Mouse (Mus musculus): ENCODE measurements around the gene Arhgap1.
"Not testable (repeated sequence)": the region's sequence is repeated elsewhere in the genome, so short reads cannot be mapped to it uniquely, and the experiment has no call there.

The Arhgap1 gene

DNA sequence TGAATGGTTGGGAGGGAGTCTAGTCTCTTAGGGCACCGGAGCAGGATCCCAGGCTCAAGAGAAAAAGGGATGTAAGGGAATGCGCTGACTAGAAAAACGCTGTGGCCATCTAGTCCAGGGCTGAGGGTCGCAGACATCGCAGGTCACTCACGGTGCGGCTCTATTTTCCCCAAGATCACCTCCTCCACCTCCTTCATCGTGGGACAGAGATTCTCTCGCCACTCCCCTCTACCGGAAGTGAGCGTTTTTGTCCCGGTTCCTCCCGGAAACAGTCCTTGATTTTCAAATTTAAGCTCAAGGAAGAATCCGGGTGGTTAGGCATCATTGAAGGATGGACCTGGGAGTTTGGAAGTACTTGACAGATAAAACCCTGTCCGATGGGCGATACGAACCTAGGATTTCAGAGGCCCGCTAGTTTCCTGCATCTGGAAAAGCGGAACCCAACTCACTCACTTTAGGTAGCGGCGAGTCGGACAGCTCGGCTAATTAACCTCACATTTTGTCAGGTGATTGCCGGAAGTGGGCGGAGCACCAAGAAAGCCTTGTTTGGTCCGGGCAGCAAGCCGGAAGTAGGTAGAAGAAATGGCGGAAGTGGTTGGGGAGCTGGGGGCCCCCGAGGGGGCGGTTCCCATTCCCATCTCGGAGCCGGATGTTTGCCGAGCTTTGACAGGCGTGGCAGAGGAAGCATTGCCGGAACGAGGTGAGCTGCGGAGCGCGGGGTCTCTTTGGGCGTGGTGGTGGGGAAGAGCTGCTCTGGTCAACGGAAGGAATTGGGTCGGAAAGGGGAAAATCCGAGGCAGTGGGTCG, at the start of gene Arhgap1, which contains the start of gene Zfp408:
TSS of gene Arhgap1 (plus strand) at position 308 of the 807 bp plus-strand sequence.
TSS of gene Zfp408 (minus strand) at position 239 of the 807 bp plus-strand sequence.
- peak; percentile 88 to 92 for DNase-seq (ENCODE audit: low spot score in 2 of 2)

DNA sequence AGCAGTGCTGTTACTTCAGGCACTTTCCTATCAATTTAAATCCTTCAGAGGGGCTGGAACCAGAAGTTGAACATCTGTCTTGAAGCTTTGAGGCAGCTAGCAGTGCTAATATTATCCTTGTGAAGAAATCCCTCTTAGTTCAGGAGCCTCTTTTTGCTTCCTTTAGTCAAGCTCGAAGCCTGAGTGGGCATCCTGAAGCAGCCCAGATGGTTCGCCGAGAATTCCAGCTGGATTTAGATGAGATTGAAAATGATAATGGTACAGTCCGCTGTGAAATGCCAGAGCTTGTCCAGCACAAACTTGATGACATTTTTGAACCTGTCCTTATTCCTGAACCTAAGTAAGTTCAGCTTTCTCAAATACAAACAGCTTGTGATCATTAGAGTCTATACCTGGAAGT, 49.2 kb upstream of the Arhgap1 start:
- no peak for DNase-seq (ENCODE audit: low spot score in 2 of 2)

DNA sequence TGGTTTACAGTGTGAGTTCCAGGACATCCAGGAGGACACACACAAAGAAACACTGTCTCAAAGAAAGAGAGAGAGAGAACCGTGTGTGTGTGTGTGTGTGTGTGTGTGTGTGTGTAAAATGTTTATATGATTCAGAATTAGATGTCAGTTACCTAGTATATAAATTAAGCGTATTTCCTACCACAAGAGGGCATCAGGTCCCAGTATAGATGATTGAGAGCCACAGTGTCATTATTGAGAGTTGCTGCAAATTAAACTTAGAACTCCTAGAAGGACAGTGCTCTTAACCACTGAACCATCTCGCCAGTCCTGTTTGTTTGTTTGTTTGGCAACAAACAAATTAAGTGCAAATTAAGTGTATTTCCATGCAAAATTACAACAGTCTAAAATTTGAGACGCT, 47.3 kb upstream of the Arhgap1 start:
- no peak for DNase-seq (ENCODE audit: low spot score in 2 of 2)

- not testable (repeated sequence) for DNase-seq (ENCODE audit: low spot score in 2 of 2)
Measured at GRCm38 (mm10) chr2:91609370-91609769, 40.3 kb upstream of the Arhgap1 start.

GRCm38 (mm10) chr2:91622356-91622755, 27.3 kb upstream of the Arhgap1 start:
- DNase-seq (ENCODE audit: low spot score in 2 of 2): no peak

- DNase-seq (ENCODE audit: low spot score in 2 of 2): not testable (repeated sequence)
Measured at GRCm38 (mm10) chr2:91623366-91623765, 26.3 kb upstream of the Arhgap1 start.

GRCm38 (mm10) chr2:91627486-91627885, 22.2 kb upstream of the Arhgap1 start:
- no peak for DNase-seq (ENCODE audit: low spot score in 2 of 2)

DNA sequence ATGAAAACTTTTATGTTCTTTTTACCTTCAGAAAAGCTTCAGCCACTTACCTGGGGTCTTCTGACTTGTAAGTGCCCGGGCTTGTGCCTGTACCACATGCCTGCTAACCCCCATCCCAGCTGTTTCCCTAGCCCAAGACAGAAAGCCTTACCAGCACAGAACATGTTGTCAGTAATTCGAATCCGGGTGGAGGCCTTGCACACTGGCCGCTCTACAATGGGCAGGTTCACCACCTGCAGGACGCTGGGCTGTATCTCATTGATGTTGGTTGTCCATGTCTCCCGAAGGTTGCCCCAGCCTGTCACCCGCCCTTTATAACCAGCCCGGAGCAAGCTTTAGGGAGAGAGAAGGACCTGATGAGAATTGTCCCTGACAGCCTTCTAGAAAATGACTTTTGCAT, 21.5 kb upstream of the Arhgap1 start:
- no peak for DNase-seq (ENCODE audit: low spot score in 2 of 2)

- no peak for DNase-seq (ENCODE audit: low spot score in 2 of 2)
Measured at GRCm38 (mm10) chr2:91629682-91630081, 20.0 kb upstream of the Arhgap1 start.

GRCm38 (mm10) chr2:91630384-91630783, 19.3 kb upstream of the Arhgap1 start:
- no peak for DNase-seq (ENCODE audit: low spot score in 2 of 2)

- no peak for DNase-seq (ENCODE audit: low spot score in 2 of 2)
Measured at GRCm38 (mm10) chr2:91631826-91632225, 17.8 kb upstream of the Arhgap1 start.

GRCm38 (mm10) chr2:91632316-91632715, 17.3 kb upstream of the Arhgap1 start:
- DNase-seq (ENCODE audit: low spot score in 2 of 2): no peak

- DNase-seq (ENCODE audit: low spot score in 2 of 2): no peak
Measured at GRCm38 (mm10) chr2:91633334-91633977, 16.2 kb upstream of the Arhgap1 start.

- no peak for DNase-seq (ENCODE audit: low spot score in 2 of 2)
Measured at GRCm38 (mm10) chr2:91634841-91635240, 14.8 kb upstream of the Arhgap1 start.

DNA sequence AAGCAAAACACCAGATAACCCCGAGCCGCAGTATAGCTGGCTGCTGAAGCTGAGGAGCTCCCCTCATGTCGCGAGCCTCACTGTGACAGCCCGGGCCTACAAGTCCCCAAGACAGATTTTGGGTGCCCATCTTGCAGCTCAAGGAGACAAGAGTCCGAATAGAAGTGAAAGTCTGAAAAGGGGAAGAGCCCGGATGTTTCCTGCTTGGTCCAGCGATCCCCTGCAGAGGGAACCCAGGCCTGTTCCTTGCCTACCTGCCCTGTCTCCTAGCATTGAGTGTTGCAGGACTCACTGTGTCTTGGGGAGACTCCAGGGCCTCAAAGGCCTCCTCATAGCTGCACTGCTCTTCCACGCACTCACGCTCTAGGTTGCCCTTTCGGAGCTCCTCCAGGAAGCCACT, 14.2 kb upstream of the Arhgap1 start:
- no peak for DNase-seq (ENCODE audit: low spot score in 2 of 2)

GRCm38 (mm10) chr2:91636229-91636628, 13.4 kb upstream of the Arhgap1 start, which contains the start of gene F2:
Gene F2, minus strand, starts transcription at chr2:91636414.
- DNase-seq (ENCODE audit: low spot score in 2 of 2): no peak

DNA sequence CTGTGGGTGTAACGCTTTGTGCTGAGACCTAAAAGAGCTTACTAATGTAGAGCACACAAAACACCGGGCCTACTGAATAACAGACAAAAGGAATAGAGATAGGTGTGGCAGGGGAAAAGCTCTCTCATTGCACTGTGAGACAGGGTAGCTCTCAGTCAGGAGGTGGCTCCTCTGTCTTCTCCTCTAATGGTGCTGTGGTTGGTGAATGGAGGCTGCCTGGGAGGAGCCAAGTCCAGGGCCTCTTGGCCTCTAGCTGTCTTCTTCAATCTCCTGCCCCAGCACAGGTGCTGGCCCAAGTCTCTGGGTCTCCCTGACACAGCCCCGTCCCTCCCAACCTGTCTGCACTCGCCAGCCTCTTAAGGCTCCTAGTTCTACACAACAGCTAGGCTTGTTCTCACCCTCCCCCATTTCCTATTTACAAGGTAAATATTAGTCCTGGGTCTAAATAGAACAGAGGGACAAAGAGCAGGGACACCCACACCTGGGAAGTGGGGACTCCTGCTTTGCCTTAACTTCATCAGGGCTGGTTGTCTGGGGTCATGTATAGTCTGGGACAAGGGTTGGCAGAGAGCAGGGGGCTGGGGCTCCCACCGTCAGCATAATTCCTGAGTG, 12.8 kb upstream of the Arhgap1 start:
- DNase-seq (ENCODE audit: low spot score in 2 of 2): no peak

- DNase-seq (ENCODE audit: low spot score in 2 of 2): no peak
Measured at GRCm38 (mm10) chr2:91638931-91639330, 10.7 kb upstream of the Arhgap1 start.

DNA sequence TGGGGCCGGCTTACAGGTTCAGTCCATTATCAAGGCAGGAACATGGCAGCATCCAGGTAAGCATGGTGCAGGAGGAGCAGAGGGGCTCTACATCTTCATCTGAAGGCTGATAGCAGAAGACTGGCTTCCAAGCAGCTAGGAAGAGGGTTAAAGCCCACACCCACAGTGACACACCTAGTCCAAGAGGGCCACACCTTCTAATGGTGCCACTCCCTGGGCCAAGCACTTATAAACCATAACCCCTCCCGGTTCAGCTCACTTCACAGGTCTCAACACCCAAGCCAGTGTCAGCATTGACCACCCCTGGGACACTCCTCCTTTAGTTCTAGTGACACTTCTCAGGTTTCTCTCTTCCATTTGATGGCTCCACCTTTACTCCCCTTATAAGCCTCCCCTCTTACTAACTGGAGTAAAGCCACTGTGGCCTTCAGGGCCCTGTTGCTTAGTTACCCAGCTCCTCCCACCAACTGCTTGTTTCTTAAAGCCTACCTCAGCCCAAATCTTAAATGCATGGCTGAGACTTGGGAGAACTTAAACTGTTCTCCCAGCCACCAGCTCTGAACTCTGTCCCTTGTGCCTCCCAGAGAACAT, 6.7 kb upstream of the Arhgap1 start:
- no peak for DNase-seq (ENCODE audit: low spot score in 2 of 2)

GRCm38 (mm10) chr2:91644021-91644420, 5.6 kb upstream of the Arhgap1 start:
- no peak for DNase-seq (ENCODE audit: low spot score in 2 of 2)

DNA sequence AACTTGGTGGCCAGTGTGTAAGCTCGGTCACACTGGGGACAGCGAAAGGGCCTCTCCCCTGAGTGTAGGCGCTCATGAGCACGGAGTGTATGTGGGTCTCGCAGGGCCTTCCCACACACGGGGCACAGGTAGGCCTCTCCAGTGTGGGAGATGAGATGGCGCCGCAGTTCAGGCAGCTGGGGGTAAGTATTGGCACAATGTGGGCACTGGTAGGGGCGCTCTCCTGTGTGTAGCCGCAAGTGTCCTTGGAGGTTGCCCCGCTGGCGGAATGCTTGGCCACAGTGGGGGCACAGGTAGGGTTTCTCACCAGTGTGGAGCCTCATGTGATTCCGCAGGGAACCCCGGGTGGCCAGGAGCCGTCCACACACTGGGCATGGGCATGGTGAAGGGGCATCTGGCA, 4.3 kb upstream of the Arhgap1 start:
- no peak for DNase-seq (ENCODE audit: low spot score in 2 of 2)

- no peak for DNase-seq (ENCODE audit: low spot score in 2 of 2)
Measured at GRCm38 (mm10) chr2:91645811-91646210, 3.8 kb upstream of the Arhgap1 start.
